Mouse (Mus musculus) regulatory T cell (primary cell): ENCODE data around the gene 2700049A03Rik.
"Not testable (repeated sequence)": the region's sequence is repeated elsewhere in the genome, so short reads cannot be mapped to it uniquely, and the experiment has no call there.

Experiments used
- in situ Hi-C: fragments of 300-600 bp; cut with MboI, MseI; formaldehyde crosslinking; loops from one replicate; pipeline ENCODE4 v1.15.1; 2025; ENCODE audit warnings: high pct_unique_total_duplicates

Gene 2700049A03Rik

GRCm38 (mm10) chr12:71136130-71136973, at the start of gene 2700049A03Rik, which contains the start of gene Timm9:
Gene 2700049A03Rik, plus strand, starts transcription at chr12:71136848.
Gene Timm9, minus strand, starts transcription at chr12:71136684.
- in situ Hi-C loops: loop anchor here (10.0 to 25.0 kb wide), 2 partner anchors 662 to 1949 kb away; partner anchors contain the start of genes Dnaaf2, Gm49383, Mgat2 and Rpl36al

DNA sequence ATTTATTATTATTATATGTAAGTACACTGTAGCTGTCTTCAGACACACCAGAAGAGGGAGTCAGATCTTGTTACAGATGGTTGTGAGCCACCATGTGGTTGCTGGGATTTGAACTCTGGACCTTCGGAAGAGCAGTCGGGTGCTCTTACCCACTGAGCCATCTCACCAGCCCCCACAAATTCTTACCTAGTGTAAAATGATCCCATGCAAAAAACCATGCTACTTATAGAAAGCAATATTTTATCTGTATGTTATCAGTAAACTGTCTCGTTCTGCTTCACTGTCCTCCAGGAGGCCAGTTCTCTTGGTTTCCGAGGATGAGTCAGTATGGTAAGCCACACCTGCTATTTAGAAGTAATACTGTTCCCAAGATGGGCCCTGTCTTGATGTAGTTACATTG, 32.4 kb upstream of the 2700049A03Rik start:
- in situ Hi-C loops: not testable (repeated sequence)

GRCm38 (mm10) chr12:71107216-71107771, 29.4 kb upstream of the 2700049A03Rik start:
- in situ Hi-C loops: no loop called here

- in situ Hi-C loops: no loop called here
These were observed 25.3 kb upstream of the 2700049A03Rik start, which contains the start of gene Tomm20l for GRCm38 (mm10) chr12:71111331-71111730. Gene Tomm20l, plus strand, starts transcription at chr12:71111428.

- in situ Hi-C loops: no loop called here
These were observed 23.6 kb upstream of the 2700049A03Rik start for GRCm38 (mm10) chr12:71113074-71113473.

- in situ Hi-C loops: no loop called here
These were observed 22.9 kb upstream of the 2700049A03Rik start for GRCm38 (mm10) chr12:71113675-71114288.

GRCm38 (mm10) chr12:71116411-71116810, 20.2 kb upstream of the 2700049A03Rik start:
- in situ Hi-C loops: no loop called here

GRCm38 (mm10) chr12:71122731-71123130, 13.9 kb upstream of the 2700049A03Rik start:
- in situ Hi-C loops: no loop called here

GRCm38 (mm10) chr12:71123286-71123685, 13.4 kb upstream of the 2700049A03Rik start:
- in situ Hi-C loops: no loop called here

DNA sequence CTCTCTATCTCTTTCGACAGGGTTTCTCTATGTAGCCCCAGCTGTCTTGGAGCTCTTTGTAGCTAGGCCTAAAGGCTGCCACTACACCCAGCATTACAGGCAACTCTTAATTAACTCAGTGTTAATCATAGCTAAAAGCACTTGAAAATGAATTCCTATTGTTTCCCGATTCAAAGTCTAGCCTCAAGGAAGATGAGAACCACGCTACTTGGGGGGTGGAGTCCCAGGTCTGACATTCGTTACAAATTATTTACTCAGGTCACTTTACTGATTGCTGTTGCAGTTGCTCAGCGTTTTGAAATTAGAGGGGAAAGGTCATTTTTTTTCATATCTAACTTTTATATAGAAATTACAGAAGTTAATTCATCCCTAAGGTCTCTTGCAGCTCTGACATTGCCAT, 1.1 kb upstream of the 2700049A03Rik start:
- in situ Hi-C loops: loop anchor here (10.0 to 25.0 kb wide), 2 partner anchors 661 to 1948 kb away; partner anchors contain the start of genes Dnaaf2, Gm49383, Mgat2 and Rpl36al

DNA sequence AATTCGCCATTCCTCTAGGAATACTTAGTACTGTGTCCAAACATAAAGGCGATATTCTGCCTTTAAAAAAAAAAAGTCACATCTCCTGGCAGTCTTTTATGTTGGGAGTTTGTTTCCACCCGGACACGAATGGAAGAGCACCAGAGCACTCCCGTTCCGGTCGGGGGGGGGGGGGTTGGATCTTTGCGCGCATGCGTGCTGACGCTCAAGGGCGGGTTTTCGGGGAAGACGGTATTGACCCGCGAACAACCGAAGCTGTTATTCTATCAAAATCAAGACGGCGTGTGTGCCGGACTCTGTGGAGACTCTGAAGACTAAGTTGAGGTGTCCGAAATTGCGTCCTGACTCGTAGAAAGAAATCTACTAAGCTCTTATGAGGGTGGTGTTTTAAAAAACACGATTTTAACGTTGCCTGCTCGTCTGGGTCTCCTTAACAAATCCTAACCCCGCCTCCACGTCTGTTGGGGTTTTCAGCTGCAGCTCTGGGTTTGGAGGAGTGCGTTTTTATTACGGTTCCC, 385 bp downstream of the 2700049A03Rik start:
- in situ Hi-C loops: loop anchor here (10.0 to 25.0 kb wide), 2 partner anchors 662 to 1950 kb away; partner anchors contain the start of genes Dnaaf2, Gm49383, Mgat2 and Rpl36al

DNA sequence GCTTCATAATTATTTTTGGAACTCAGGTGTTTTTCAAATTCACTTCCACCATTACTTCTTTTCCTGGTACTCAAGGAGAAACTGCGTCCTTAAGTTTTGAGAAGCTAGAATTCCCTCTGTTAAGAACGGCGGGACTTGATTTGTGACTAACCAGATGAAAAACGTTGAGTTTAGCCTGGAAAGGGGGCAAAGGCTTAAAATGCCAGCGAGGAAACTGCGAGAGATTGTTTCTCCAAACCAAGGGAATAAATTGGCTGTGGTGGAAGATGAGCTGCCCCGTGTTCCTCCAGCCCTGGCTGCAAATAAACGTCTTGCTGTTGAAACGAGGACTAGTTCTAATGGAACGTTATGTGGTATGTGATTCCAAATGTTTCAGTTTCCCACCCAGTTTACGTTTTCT, 1.0 kb downstream of the 2700049A03Rik start:
- in situ Hi-C loops: loop anchor here (10.0 to 25.0 kb wide), 2 partner anchors 663 to 1950 kb away; partner anchors contain the start of genes Dnaaf2, Gm49383, Mgat2 and Rpl36al

GRCm38 (mm10) chr12:71139258-71139828, 2.7 kb downstream of the 2700049A03Rik start:
- in situ Hi-C loops: loop anchor here (10.0 to 25.0 kb wide), 2 partner anchors 665 to 1952 kb away; partner anchors contain the start of genes Dnaaf2, Gm49383, Mgat2 and Rpl36al

GRCm38 (mm10) chr12:71141189-71141588, 4.5 kb downstream of the 2700049A03Rik start:
- in situ Hi-C loops: loop anchor here (25.0 kb wide), 1 partner anchor 1954 kb away; the partner anchor contains the start of genes Dnaaf2, Gm49383, Mgat2 and Rpl36al

DNA sequence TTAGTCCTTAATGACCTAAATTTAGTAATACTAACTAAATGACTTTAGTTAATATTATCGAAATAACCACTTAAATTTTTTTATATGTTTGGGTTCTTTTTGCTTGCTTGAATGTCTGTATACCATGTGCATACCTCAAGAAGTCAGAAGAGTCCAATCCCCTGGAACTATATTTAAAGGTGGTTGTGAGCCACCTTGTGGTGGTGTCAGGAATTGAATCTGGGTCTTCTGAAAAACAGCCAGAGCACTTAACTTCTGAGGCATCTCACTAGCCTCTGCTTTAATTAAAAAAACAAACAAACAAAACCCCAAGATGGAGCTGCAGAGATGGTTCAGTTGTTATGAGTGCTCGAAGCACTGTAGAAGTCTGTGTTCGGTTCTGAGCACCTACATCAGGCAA, 11.0 kb downstream of the 2700049A03Rik start:
- in situ Hi-C loops: loop anchor here (25.0 kb wide), 1 partner anchor 1960 kb away; the partner anchor contains the start of genes Dnaaf2, Gm49383, Mgat2 and Rpl36al

GRCm38 (mm10) chr12:71148801-71149200, 12.2 kb downstream of the 2700049A03Rik start:
- in situ Hi-C loops: loop anchor here (25.0 kb wide), 1 partner anchor 1962 kb away; the partner anchor contains the start of genes Dnaaf2, Gm49383, Mgat2 and Rpl36al

GRCm38 (mm10) chr12:71149456-71149855, 12.8 kb downstream of the 2700049A03Rik start:
- in situ Hi-C loops: loop anchor here (25.0 kb wide), 1 partner anchor 1962 kb away; the partner anchor contains the start of genes Dnaaf2, Gm49383, Mgat2 and Rpl36al

GRCm38 (mm10) chr12:71150167-71150566, 13.5 kb downstream of the 2700049A03Rik start:
- in situ Hi-C loops: loop anchor here (10.0 kb wide), 1 partner anchor 675 kb away; no protein-coding TSS in a partner anchor

GRCm38 (mm10) chr12:71154979-71155378, 18.3 kb downstream of the 2700049A03Rik start:
- in situ Hi-C loops: loop anchor here (10.0 kb wide), 1 partner anchor 670 kb away; no protein-coding TSS in a partner anchor

DNA sequence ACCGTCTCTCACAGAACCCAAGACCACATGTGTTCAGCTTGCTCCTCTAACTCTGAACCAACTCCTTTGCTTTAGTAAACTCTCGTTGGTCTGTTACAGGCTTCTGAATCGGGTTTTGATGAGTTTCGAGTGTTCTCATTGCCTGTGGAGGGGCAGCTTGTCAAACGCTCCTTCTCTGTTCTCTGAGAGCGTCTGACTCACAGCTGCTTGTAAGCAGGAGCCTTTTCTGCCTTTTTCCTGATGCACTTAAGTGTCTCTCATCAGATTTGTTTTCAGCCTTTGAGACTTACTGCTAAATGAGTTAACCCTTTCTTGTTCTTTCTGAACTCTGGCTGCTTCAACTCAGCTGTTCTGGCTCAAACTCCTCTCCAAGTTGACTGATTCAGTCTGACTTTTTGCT, 21.3 kb downstream of the 2700049A03Rik start:
- in situ Hi-C loops: loop anchor here (10.0 kb wide), 1 partner anchor 667 kb away; no protein-coding TSS in a partner anchor
